Mouse (Mus musculus) olfactory bulb, adult 2 months (tissue): ENCODE results near the gene Coa5. TPM values are rescaled to one million over a fixed set of nuclear protein-coding genes. Genes with fewer than 3 reads are reported as not detected.
A peak's percentile ranks its signal among the peaks of the same experiment; 100 is the strongest.

Experiments
- H3K27ac ChIP-seq: fragments of 200-500 bp; 2 replicates; pipeline ENCODE4 v1.5.1; 2012; ENCODE audit warnings: low read depth, low read length; ENCODE audit not compliant: insufficient read depth
- H3K4me1 ChIP-seq: fragments of 200-500 bp; 2 replicates; pipeline ENCODE4 v1.6.1; 2012; ENCODE audit warnings: low read length; ENCODE audit not compliant: control insufficient read depth, insufficient read depth
- H3K4me3 ChIP-seq: fragments of 200-500 bp; 2 replicates; pipeline ENCODE4 v1.5.1; 2012; ENCODE audit warnings: mild to moderate bottlenecking, low read depth, low read length, moderate library complexity; ENCODE audit not compliant: insufficient read depth
- CTCF ChIP-seq: fragments of 200-500 bp; IDR thresholded peaks from 2 replicates; pipeline ENCODE4 v1.5.1; 2012; ENCODE audit warnings: low read depth, mild to moderate bottlenecking, low read length, moderate library complexity; ENCODE audit not compliant: insufficient read depth
- POLR2A ChIP-seq: fragments of 200-500 bp; IDR thresholded peaks from 2 replicates; pipeline ENCODE4 v1.6.1; 2012; ENCODE audit warnings: mild to moderate bottlenecking, low read depth, low read length, moderate library complexity; ENCODE audit not compliant: insufficient read depth
- WGBS: fragments of 180-500 bp; shearing (Covaris S2); methylation state at CpG from one replicate; pipeline ENCODE4 v1.1.7; 2018; 5-methylcytosine and 5-hydroxymethylcytosine counted together
- polyA plus RNA-seq: library from polyadenylated mRNA; stranded (reverse); fragments of >200 nt; gene quantifications from 2 replicates; pipeline ENCODE4 v1.2.4, GENCODE M21; 2012; ENCODE audit warnings: low replicate concordance; ENCODE audit not compliant: missing spikeins, insufficient read depth, insufficient read length

Coa5 gene
- not detected in 2 replicates for polyA plus RNA-seq

DNA sequence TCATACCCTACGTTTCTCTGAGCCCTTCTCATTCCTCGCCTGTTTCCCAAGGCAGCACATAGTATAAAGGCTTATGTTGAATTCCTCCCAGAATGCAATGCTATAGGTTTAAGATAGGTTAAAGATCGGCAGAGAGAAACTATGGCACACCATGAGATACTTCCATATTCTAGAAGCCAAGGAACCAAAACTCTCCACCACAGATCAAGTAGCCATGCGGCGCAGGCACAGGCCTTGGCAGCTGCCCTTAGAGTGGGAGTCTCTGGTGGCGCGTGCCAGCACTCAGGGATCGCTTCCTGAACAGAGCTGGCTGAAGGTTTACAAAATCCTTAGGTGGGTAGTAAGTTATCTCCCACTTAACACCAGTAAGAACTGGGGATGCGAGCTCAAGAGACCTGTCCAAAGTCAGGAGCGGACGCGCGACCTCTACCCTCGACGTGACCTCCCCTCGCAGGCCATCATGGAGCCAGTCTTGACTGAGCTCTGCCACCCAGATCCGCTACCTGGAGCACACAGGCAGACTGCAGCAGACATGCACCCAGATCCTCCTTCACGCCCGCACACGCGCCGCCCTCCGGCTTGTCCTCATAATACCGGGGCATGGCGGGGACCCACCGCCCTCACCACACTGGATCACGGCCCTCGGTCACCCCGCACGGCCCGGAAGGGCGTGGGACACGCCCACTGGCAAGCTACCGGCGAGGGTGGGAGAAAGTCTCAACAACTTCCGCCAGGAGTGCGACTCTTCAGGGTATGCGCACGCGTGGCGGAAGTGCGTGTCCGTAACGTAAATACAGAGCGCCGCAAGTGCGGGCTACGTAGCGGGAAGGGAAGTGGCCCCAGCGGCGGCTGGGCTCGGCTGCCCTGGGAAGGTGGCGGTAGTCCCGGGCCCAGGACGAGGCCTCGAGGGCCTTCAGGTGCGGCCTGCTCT lies at the start of gene Coa5, which contains the start of gene Unc50:
Coa5 (minus strand) TSS at position 738 of the 931 bp plus-strand sequence.
Unc50 (plus strand) TSS at position 774 of the 931 bp plus-strand sequence.
- H3K27ac ChIP-seq, result peak within 1 kb of the TSS; percentile 69
- peak within 1 kb of the TSS; percentile 95 for H3K4me3 ChIP-seq
- H3K4me1 ChIP-seq, result peaks cover 7% of the 10 kb centered on the region; the same call in 1 of the 2 replicates
- 1% methylated on average over 57 of the region's 57 CpGs for WGBS
- TF ChIP-seq POLR2A (peak; percentile 91), CTCF (0 out of 2 replicates have a peak, but pooled peaks have one; percentile 8)

DNA sequence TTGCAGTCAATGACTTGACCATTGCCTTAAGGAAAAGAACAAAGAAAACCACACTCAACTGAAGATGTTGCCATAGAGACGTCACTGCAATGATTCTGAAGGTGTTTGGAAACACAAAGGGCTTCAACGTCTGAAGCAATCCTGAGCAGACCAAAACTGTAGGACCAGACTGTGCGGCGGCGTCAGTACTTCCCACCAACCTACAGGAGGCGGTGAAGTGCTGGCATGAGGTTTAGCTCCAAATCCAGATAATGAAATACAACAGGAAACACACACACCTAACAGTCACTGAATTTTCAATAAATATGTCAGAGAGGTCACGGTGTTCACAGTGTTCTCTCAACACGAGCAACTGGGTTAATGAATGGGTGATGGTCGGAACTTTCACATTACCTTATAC lies 49.2 kb upstream of the Coa5 start:
- Histone ChIP-seq H3K4me3 (no peak overlapping the region), H3K27ac (no peak overlapping the region), H3K4me1 (peaks cover 3% of the 10 kb centered on the region; the same call in 1 of the 2 replicates)
- WGBS, result 73% methylated on average over 9 of the region's 9 CpGs
- no peak for TF ChIP-seq CTCF
- TF ChIP-seq POLR2A, result no peak

DNA sequence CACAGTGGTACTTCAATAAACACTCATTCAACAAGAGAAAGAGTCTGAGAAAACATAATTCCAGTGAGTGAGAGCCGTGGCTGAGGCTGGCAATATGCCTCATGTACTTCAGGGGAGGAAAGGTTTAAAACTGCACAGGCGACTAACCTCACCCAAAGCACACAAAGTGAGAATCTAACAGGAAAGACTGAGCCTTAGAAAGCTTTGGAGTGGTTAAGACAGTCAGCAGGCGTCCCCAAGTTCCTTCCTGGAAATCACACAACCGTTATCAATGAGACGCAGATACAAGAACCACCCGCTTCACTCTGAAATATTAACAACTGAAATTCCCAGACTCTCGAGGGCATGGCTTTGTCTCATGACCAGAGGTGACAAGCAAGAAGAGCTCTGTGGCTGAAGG lies 48.5 kb upstream of the Coa5 start:
- H3K4me1 ChIP-seq, result peaks cover 4% of the 10 kb centered on the region; the same call in 1 of the 2 replicates
- WGBS, result 70% methylated on average over 7 of the region's 7 CpGs
- H3K4me3 ChIP-seq, result no peak overlapping the region
- H3K27ac ChIP-seq, result no peak overlapping the region
- no peak for TF ChIP-seq CTCF
- TF ChIP-seq POLR2A, result no peak

DNA sequence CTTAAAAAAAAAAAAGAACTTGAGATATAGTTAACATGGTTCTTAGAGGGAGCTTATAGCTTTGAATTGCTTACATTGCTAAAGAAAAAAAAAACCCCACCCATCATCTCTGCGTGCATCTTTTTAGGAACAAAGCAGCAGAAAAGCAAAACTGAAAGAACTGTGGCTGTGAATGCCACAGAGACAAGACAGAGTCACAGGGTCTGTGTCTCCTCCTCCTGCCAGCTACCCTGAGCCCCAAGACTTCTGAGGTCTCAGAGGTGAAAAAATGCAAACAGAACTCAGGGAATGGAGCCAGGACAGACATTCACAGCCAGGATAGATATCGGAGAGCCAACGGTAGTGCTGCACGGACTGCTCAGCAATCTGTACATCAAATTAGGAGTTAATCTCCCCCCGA lies 48.0 kb upstream of the Coa5 start:
- no peak overlapping the region for H3K27ac ChIP-seq
- no peak overlapping the region for H3K4me3 ChIP-seq
- WGBS, result 58% methylated on average over 5 of the region's 5 CpGs
- H3K4me1 ChIP-seq, result peaks cover 4% of the 10 kb centered on the region; the same call in 1 of the 2 replicates
- TF ChIP-seq CTCF (no peak), POLR2A (no peak)

DNA sequence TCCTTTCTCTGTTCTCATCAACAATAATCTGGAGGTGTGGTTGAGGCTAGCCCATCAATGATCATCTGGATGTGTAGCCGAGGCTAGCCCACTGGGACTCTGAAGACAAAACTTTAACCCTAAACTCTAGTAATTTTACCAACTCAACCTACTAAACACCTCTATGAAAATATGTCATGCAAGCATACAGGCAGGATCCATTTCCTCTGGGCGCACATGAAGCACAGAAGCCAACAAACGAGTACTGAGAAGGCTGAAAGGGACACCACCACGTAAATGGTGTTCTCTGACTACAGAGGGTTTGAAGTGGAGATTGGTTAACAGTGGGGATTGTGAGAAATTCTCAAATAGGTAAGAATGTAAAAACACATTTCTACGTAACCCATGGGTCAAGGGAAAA lies 47.3 kb upstream of the Coa5 start:
- TF ChIP-seq CTCF (no peak), POLR2A (no peak)
- WGBS, result 96% methylated on average over 5 of the region's 5 CpGs
- no peak overlapping the region for H3K27ac ChIP-seq
- no peak overlapping the region for H3K4me3 ChIP-seq
- peaks cover 4% of the 10 kb centered on the region; the same call in 1 of the 2 replicates for H3K4me1 ChIP-seq

DNA sequence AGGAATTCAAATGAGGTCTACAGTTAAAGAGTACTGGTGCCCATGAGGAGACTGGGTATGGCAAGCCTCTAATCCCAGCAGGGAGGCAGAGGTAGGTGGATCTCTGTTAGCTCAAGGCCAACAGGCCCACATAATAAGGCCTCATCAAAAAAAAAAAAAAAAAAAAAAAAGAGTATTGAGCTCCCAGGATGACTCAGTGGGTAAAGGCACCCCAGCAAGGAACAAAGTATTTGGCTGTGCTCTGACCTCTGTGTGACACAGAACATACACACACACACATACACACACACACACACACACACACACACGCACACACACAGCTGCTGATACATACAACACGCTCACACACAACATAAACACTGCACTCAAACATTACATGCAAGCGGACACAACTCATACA lies 45.4 kb upstream of the Coa5 start:
- no peak for TF ChIP-seq POLR2A
- TF ChIP-seq CTCF, result no peak
- Histone ChIP-seq H3K27ac (no peak overlapping the region), H3K4me1 (peaks cover 4% of the 10 kb centered on the region; the same call in 1 of the 2 replicates), H3K4me3 (no peak overlapping the region)
- WGBS, result 91% methylated on average over 3 of the region's 3 CpGs

DNA sequence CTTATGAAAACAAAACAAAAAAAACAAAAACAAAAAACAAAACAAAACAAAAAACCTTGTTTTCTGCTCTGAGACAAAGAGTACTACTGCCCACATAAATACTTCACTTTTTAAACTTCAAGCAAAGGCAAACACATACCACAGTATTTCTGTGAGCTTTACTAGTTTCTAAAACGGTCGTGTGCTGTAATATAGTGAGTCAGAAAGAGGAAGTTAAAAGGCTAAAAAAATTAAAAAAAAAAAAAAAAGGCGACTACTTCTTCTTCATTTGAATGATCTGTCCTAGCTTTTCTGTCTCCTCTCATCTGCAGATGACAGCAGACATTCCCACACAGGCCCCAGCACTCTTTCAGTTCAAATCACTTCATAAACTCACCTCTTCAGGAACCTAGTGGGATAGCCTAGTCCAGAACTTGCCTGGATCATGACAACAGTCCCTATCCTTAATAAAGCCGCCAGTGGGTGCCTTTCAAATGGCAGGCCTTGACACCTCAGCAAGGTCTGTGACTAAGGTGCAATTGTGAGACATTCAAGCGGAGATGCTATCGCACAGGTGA lies 44.8 kb upstream of the Coa5 start:
- Histone ChIP-seq H3K27ac (no peak overlapping the region), H3K4me1 (peaks cover 4% of the 10 kb centered on the region; the same call in 1 of the 2 replicates), H3K4me3 (no peak overlapping the region)
- TF ChIP-seq CTCF (no peak), POLR2A (no peak)
- 74% methylated on average over 6 of the region's 6 CpGs for WGBS

DNA sequence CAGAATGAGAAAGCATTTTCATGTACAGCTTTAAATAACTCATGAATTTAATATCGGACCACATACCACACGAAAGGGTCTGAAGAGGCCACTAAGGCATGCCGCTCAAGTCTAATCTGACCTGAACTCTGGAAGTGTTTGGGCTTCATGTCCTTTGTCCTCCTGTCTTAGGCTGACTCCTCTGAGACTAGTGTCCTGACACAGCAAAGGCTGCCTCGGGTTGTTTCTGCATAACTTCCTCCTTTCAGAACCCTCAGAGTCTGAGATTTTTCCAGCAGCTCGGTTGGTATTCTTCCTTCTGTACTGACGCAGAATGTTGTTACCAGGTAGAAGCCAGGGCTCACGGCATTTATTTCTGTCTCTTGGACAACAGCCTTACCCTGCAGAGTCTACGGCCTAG lies 44.1 kb upstream of the Coa5 start:
- TF ChIP-seq POLR2A (no peak), CTCF (no peak)
- Histone ChIP-seq H3K4me3 (no peak overlapping the region), H3K4me1 (peaks cover 4% of the 10 kb centered on the region; the same call in 1 of the 2 replicates), H3K27ac (no peak overlapping the region)
- WGBS, result 84% methylated on average over 8 of the region's 8 CpGs

DNA sequence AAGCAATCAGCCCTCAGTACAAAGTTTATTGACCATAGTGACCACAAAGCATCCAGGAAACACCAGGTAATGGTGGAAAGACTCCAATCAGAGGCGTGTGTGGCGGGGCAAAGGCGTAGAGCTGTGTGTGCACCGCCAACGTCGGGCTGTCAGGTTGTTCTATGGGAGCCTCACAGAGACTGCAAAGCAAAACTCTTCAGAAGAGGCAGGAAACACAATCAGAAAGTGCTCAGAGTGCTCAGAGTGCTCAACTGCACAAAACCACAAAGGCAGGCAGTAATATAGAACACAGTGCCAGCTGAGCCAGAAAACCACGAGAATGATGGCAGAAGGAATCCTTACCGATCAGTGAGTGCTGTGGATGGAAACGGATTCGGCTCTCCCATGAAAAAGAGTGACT lies 43.3 kb upstream of the Coa5 start:
- H3K4me3 ChIP-seq, result no peak overlapping the region
- H3K4me1 ChIP-seq, result peaks cover 4% of the 10 kb centered on the region; the same call in 1 of the 2 replicates
- TF ChIP-seq CTCF (no peak), POLR2A (no peak)
- WGBS, result 83% methylated on average over 10 of the region's 10 CpGs
- H3K27ac ChIP-seq, result no peak overlapping the region
